Mouse (Mus musculus) thymus, postnatal 36 days (tissue): ENCODE measurements around the gene Zdhhc1.

Experiments used
- DNase-seq, 2 experiments: peaks; one replicate each; pipeline ENCODE4 v3.0.0; 2022; ENCODE audit warnings: mixed read lengths in 2 of 2

Gene Zdhhc1

GRCm38 (mm10) chr8:105475742-105476141 lies 21.0 kb downstream of the Zdhhc1 start:
- no peak for DNase-seq

- no peak for DNase-seq
Measured at GRCm38 (mm10) chr8:105475254-105475653, 21.4 kb downstream of the Zdhhc1 start.

GRCm38 (mm10) chr8:105474680-105475079 lies 22.0 kb downstream of the Zdhhc1 start:
- DNase-seq = no peak

DNA sequence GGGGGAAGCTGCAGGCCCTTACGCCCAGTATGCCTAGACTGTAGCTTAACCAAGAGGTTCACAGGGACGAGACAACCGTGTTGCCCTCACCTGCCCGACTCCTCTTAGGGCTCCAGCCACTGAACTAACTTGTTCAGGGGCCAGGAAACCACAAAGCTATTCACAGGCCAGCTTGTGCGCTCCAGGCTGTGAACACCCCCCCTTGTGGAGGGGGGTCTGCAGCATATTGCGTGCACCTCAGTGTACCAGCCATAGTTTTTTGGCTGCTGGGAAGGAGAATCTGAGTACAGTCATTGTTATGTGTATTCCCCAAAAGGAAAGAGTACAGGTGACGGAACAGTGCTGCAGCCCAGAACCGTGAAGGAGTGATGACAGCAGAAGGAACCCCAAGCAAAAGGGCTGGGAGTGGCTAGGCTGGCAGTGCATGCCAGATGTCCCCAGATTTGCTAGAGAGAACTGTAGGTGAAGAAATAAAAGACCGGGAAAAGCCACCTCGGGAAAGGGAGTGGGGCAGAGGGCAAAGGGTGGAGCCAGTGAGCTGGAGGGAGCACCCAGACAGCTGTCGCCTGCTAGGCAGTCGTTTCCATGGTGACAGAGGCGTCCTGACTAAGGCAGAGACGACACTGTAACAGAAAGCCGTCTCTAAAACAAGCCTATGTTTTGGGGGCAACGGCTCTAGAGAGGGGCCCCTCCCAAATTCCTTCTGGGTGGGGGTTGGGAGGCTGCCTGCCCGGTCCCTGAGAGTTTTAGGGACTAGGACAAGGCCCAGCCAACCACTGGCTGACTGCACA lies 22.7 kb downstream of the Zdhhc1 start:
- DNase-seq = peak in 1 of 2 experiments; percentile 28

DNA sequence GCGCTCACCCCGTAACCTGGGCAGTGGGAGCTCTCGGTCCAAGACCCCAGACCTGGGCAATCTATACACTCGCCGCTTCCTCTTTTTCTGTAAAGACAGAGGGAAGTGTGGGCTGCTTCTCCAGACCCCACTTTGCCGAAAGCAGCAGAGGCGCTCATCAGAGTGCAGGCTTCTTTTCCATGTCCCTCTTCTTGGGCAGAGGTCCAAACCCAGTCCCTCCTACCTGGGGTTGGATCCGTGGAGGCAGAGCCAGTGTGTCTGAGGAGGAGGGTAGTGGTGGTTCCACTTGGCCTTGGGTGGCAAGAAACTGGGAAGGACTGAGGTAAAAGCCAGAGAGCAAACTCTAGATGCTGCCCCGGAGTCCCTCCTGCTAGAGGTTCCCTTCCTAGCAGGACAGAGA lies 23.7 kb downstream of the Zdhhc1 start:
- no peak for DNase-seq

GRCm38 (mm10) chr8:105472414-105472932 lies 24.2 kb downstream of the Zdhhc1 start:
- no peak for DNase-seq

DNA sequence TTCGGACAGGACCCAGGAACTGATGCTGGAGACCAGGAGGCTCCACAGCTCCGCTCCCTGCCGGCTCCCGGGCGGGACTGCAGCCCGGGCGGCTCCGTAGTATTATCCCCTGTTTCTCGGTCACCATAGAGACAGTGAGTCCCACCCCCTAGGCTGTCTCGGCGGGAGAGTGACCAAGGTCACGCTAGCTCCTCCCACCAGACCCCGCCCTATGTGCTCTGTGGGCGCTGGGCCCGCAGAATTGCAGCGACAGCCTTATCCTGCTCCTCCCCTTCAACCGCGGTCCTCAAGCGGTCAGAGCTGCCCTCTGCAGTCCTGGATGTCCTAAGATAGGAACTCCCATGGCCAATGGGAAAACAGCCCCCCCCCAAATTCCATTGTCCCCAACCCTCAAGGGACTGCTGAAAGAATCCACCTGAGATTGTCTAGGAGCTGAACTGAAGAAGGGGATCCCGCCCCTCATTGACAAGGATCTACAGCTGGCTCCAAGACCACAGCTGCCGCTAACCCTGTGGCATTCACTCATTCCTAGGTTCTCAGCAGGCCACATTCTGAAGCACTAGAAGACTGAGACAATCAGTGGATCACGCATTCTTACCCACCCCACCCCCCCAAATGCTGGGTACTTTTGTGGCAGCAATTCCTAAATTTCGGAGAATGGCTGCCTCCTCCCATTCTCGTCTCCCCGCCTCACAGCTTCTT lies 25.2 kb downstream of the Zdhhc1 start, which contains the start of gene Tppp3:
Gene Tppp3 (minus strand): TSS at position 213 of the 702 bp plus-strand sequence.
- DNase-seq = peak; percentile 17 to 30

DNA sequence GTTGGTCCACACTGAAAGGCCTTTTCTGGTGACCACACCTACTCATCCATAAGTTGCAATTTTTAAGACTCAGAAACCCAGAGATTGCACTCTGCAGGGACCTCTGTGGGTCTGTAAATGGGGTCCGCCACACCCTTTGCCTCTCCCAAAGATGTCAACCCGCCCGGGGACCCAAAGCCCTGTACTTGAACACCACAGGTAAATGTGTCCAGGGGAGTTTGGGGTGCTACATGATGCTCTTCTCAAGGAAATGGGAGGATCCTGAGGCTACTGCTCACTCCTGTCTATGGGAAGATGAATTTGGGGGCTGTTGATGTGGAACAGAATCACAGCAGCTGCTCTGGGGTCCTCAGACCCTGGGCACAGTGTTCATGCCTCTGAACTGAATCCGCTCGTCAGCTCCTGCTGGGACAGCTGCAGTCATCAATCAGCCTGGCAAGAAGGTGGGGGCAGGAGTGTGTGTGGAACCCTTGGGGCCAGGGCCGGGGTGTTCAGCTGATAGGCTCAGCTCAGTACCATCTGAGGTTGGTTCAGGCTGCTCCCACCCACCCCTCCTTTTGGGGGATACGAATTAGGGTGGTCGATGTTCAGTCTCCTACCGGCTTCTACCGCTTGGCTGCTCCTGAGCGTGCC lies 25.9 kb downstream of the Zdhhc1 start:
- DNase-seq = no peak

DNA sequence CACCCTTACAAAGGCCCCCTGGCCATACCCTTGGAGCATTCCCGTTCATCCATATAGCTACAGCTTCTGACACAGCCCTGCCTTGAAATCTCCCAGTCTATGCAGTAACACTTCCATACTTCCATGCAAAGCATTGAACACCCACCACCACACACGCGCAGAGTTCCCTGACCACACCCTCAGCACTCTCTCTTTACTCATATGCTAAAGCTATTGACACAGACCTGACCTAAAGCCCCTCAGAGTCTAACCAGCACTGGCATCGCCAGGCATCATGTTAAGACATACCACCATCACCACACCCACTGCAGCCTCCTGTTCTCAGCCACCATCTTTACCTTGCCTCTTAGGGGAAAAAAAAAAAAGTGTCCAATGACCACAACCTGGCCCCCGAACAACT lies 26.4 kb downstream of the Zdhhc1 start:
- DNase-seq = no peak

DNA sequence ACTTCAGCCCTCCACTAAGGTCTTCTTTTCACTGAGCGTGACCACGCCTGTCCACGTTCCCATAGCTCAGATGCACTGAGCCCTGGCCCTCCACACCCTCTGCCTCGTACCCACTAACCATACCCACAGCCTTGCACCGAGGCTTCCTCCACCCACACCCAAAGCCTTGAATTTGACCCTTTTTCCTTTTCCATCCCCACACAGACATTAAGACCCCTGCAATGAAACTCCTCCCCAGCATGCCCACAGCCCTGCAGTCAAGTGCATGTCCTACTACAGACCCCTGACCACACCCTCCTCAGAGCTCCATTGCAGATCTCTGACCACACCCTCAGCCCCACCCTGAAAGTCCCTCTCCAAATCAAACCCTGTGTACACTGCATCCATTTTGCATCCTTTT lies 26.9 kb downstream of the Zdhhc1 start:
- no peak for DNase-seq

DNA sequence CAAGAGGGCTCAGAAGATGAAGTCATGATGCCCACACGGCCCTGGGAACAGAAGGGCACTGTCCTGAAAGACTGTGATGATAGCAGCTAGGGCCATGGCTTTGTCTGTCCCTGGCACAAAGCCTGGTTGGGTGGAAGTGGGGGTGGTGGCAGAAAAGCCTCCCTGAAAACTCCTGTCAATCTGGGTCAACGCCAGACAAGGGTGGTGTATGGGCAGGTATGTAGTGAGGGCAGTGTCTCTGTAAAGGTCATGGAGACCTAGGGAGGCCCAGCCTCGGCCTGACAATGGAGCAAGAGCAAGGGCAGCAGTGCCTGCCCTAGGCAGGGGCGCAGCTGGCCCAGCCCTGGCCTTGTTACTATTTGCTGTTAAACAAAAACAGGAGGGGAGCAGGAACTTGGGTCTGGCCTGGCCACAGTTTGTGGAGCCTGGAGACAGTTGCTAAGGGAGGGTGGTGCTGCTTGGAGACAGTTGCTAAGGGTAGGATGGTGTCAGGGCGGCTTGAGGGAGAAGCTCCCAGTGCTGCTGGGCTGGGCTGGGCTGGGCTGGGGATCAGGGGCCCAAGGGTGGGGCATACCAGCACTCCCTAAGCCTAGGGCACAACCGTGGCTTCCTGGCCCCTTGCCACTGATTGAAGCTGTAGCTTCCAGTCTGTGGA lies 27.5 kb downstream of the Zdhhc1 start:
- no peak for DNase-seq

- DNase-seq = no peak
Measured at GRCm38 (mm10) chr8:105468002-105468720, 28.5 kb downstream of the Zdhhc1 start.

GRCm38 (mm10) chr8:105467396-105467985 lies 29.2 kb downstream of the Zdhhc1 start:
- no peak for DNase-seq

- no peak for DNase-seq
Measured at GRCm38 (mm10) chr8:105466700-105467291, 29.9 kb downstream of the Zdhhc1 start.

DNA sequence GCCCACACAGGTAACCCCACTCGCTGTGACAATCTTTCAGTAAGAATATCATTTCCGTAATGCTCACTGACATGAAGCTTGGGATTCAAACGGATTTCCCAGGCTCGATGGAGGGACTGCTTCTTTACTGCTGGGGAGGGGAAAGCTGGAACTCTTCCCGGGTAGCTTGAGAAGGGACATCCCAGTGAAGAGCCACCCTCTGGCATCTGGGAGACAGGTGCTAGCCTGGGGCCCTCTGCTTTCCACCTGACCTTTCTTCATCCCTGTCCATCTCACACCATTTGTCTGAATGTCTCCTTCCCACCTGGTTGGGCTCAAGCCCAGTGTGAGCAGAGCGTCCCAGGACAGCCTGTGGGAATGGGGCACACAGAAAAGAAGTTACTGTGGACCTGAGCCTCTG lies 30.5 kb downstream of the Zdhhc1 start:
- no peak for DNase-seq

DNA sequence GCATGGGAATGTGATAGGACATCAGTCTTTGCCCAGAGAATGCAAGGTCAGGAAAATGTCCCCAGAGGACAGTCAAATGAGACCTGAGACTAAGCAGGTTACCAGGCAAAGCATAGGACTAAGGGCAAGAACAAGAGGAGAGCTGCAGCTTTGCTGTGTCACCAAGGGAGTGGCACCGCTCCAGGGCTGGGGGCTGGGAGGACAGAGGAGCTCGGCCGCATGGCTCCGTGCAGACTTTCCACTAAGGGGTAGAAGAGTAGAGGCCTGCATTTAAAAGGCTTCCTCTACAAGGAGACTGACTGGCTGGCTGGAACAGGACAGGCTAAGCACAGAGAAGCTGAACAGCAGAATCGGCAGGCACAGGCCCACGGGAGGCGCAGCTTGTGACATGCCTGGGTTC lies 32.1 kb downstream of the Zdhhc1 start:
- no peak for DNase-seq

DNA sequence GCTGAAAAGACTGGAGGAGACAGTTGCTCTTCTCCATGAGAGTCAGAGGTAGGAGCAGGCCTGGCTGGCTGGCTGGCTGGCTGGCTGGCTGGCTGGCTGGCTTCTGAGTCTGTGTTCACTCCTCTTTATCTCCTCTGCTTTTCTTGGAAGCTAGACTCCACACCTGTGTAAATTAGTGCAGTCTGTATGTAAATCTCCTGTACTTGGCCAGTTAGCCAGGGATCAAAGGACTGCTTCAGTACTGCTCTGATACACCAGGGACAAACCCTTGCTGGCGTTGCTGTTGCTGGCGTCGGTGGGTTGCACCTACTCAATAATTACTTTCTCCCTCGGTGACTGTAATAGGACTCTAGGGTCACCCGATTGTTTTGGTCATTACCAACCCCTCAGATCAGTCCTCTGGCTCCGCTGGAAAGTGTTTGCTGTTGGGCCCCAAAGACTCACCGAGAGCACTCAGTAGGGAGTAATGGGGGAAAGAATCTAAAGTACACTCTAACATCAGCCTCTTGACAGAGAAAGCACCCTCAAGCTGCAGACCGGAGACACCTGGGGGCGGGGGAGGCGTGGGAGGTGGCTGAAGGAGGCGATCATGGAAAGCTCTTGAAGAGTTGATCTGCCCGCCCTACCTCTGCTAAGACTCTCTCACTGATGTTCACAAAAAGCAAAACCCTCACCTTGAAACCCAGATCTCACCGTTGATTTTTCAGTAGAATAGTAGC lies 35.5 kb downstream of the Zdhhc1 start:
- no peak for DNase-seq

DNA sequence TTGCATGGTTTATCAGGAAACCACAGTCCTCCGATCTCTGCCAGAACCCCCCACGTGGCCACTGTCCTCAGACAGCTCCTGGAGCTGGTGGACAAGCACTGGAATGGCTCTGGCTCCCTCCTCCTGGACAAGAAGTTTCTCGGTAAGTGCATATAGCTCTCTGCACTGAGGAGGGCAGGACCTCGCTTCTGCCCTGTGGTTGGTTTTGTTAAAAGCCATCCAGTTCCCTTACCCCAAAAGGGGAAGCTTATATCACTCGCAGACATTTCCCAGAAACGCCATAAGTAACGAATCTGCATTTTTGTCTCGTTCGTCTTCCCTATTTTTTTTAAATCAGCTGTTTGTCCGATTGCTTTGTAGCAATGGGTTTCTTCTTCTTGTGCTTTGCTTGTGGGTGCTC lies 41.5 kb downstream of the Zdhhc1 start:
- no peak for DNase-seq

- no peak for DNase-seq
Measured at GRCm38 (mm10) chr8:105454088-105454487, 42.6 kb downstream of the Zdhhc1 start.

DNA sequence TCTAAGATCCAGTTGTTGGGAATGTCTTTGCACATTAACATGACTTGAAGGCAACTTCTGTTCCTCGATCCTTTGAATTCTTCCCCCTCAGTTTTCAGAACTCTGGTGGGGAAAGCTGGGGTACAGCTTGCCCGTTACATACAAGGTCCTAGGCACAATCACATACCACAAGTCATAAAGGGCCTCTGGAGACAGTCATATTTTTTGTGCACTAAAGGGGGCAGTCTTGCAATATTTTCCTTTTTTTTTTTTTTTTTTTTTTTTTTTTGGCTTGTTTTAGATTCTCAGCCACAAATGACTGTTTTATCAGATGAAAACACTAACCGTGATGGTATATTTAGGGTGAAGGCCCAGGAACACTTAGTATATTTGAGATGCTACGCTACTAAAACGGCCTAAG lies 43.4 kb downstream of the Zdhhc1 start:
- no peak for DNase-seq
